8 mouse cellular contexts compared by ENCODE assay signal in the genomic region with DNA sequence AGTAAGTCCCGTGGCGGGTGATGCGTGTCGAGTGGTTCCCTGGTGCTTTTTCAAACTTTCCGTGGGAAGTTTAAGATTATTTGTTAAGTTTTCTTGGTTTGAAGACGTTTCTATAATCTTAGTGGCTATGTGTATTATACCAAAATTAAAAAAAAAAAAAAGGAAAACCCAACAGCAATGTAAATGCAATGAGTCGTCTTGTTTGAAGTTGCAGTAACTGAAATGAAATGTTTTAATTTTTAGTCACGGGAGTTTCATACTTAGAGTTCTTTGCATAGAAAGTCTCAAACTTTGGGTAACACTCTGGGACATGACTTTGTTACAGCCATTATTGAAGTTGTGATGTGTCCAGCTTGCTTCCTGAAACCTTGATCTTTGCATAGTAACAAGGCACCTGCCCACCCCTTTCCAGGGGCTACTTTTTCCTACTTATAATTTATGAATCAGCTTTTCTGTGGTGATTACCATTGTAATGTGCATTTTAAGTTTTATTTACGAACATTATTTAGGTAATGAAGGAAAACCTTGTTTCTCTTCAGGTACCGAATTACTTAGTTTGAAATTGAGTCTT. TPM values are rescaled to one million over a fixed set of nuclear protein-coding genes. Genes with fewer than 3 reads are reported as not detected.
DNase-seq lines count a peak whose midpoint lies in the region; ATAC-seq and TF ChIP-seq lines count a peak whose summit lies in the region.

No protein-coding gene starts in this region.

- H3K4me2 ChIP-seq in hindbrain, postnatal 0 days (ENCODE audit: low read depth, low read length): peak overlapping the region; percentile 83
- H3K4me2 ChIP-seq in neural tube, embryonic 12.5 days (replicated peaks): peak overlapping the region; percentile 66

- no peaks in the 10 kb centered on the region for H3K9me3 ChIP-seq in hindbrain, postnatal 0 days (ENCODE audit: low read length)
- no peaks in the 10 kb centered on the region for H3K9me3 ChIP-seq in neural tube, embryonic 12.5 days

- peaks cover 3% of the 10 kb centered on the region; the same call in 1 of the 2 replicates for H3K79me2 ChIP-seq in liver, adult 2 months (ENCODE audit: control insufficient read depth, insufficient read depth, low read length)

- ATAC-seq in hindbrain, postnatal 0 days: no peak
- no peak for ATAC-seq in neural tube, embryonic 12.5 days (ENCODE audit: low FRiP score, low read depth)

- peak overlapping the region; percentile 87 for H3K9ac ChIP-seq in liver, adult 2 months (ENCODE audit: low read depth, low read length)
- H3K9ac ChIP-seq in hindbrain, postnatal 0 days (replicated peaks; ENCODE audit: low read length): peak overlapping the region; percentile 65
- H3K9ac ChIP-seq in neural tube, embryonic 12.5 days: peak overlapping the region; percentile 75

- peaks cover 3% of the 10 kb centered on the region; the same call in 1 of the 2 replicates for H3K4me1 ChIP-seq in liver, adult 2 months (ENCODE audit: control insufficient read depth, insufficient read depth, low read length)
- H3K4me1 ChIP-seq in cortical plate, adult 2 months (ENCODE audit: control insufficient read depth, insufficient read depth, low read length): no peaks in the 10 kb centered on the region; the same call in 1 of the 2 replicates
- peaks cover 3% of the 10 kb centered on the region; the same call in 1 of the 2 replicates for H3K4me1 ChIP-seq in hindbrain, postnatal 0 days (ENCODE audit: insufficient read depth, low read length)
- H3K4me1 ChIP-seq in neural tube, embryonic 12.5 days: peaks cover 18% of the 10 kb centered on the region

- H3K27me3 ChIP-seq in liver, adult 2 months (ENCODE audit: control insufficient read depth, insufficient read depth, low read length): no peaks in the 10 kb centered on the region
- no peaks in the 10 kb centered on the region for H3K27me3 ChIP-seq in hindbrain, postnatal 0 days (ENCODE audit: insufficient read depth, low read length)
- no peaks in the 10 kb centered on the region for H3K27me3 ChIP-seq in neural tube, embryonic 12.5 days (replicated peaks)

- 11% methylated on average over 10 of the region's 10 CpGs for WGBS in liver, adult 2 months
- 16% methylated on average over 10 of the region's 10 CpGs for WGBS in hindbrain, postnatal 0 days
- WGBS in neural tube, embryonic 12.5 days: 19% methylated on average over 10 of the region's 10 CpGs

- peak overlapping the region; percentile 83 for H3K4me3 ChIP-seq in liver, adult 2 months (ENCODE audit: insufficient read depth, low read depth, low read length)
- peak overlapping the region; percentile 57 for H3K4me3 ChIP-seq in cortical plate, adult 2 months (ENCODE audit: insufficient read depth, low read length)
- peak overlapping the region; percentile 87 for H3K4me3 ChIP-seq in hindbrain, postnatal 0 days (ENCODE audit: low read length)
- peak overlapping the region; percentile 78 for H3K4me3 ChIP-seq in neural tube, embryonic 12.5 days

- no peak for TF ChIP-seq CTCF in liver, adult 2 months (IDR thresholded peaks at IDR 0.05; ENCODE audit: low read depth, low read length)
- no peak for TF ChIP-seq CTCF in cortical plate, adult 2 months (IDR thresholded peaks at IDR 0.05; ENCODE audit: extremely low read depth, insufficient read depth, low read length)
- TF ChIP-seq CTCF in hindbrain, postnatal 0 days (IDR thresholded peaks at IDR 0.05; ENCODE audit: low read depth): no peak

- peak overlapping the region; percentile 72 for H3K27ac ChIP-seq in liver, adult 2 months (replicated peaks; ENCODE audit: insufficient read depth, low read depth, low read length)
- no peak overlapping the region for H3K27ac ChIP-seq in cortical plate, adult 2 months (ENCODE audit: insufficient read depth, low read length)
- peak overlapping the region; percentile 74; the same call in 1 of the 2 replicates for H3K27ac ChIP-seq in hindbrain, postnatal 0 days
- H3K27ac ChIP-seq in neural tube, embryonic 12.5 days: no peak overlapping the region

- no peak for DNase-seq in liver, adult 2 months (ENCODE audit: extremely low read depth, low read depth, low spot score)
- no peak for DNase-seq in liver
- DNase-seq in hindbrain, postnatal 0 days (ENCODE audit: low spot score): no peak
- no peak for DNase-seq in spleen, postnatal 10 days (ENCODE audit: low spot score in 2 of 2)
- no peak for DNase-seq in urinary bladder, postnatal 10 days (ENCODE audit: low spot score)
- no peak for DNase-seq in left cerebral cortex, adult 9 months (ENCODE audit: low spot score in 2 of 2)

- H3K36me3 ChIP-seq in liver, adult 2 months (ENCODE audit: control insufficient read depth, insufficient read depth, low read length): no peaks in the 10 kb centered on the region
- H3K36me3 ChIP-seq in hindbrain, postnatal 0 days (ENCODE audit: insufficient read depth, low read length): no peaks in the 10 kb centered on the region
- no peaks in the 10 kb centered on the region for H3K36me3 ChIP-seq in neural tube, embryonic 12.5 days

- TF ChIP-seq POLR2A in liver, adult 2 months (IDR thresholded peaks at IDR 0.05; ENCODE audit: extremely low read depth, insufficient read depth, low read length): no peak
- no peak for TF ChIP-seq POLR2A in cortical plate, adult 2 months (IDR thresholded peaks at IDR 0.05; ENCODE audit: extremely low read depth, insufficient read depth, low read length)

RNA-seq across cellular contexts. Expression of gene Rapgef6, which starts 0.9 kb away (rescaled TPM):
- 13.2 and 14.1 TPM in 2 replicates for total RNA-seq in liver, adult 2 months (2014; rRNA removed)
- polyA plus RNA-seq in liver, adult 2 months (2012; rRNA removed): 7.1 and 8.7 TPM in 2 replicates
- 15.7 and 19.5 TPM in 2 replicates for polyA plus RNA-seq in cortical plate, adult 2 months (2012; rRNA removed)
- total RNA-seq in hindbrain, postnatal 0 days (2014; rRNA removed): 44.9 and 47.9 TPM in 2 replicates
- 31.6 and 35.1 TPM in 2 replicates for polyA plus RNA-seq in hindbrain, postnatal 0 days (2015; fragmentation: Nextera tagmentation; extraction: Ambion mirVana)
- 41.0 and 43.7 TPM in 2 replicates for polyA plus RNA-seq in neural tube, embryonic 12.5 days (2016; fragmentation: Nextera tagmentation; extraction: Ambion mirVana)

Comparison
In these comparisons a context has a peak if more than half of its experiments do, and no peak if none do; other contexts are left out.
1. H3K27ac ChIP-seq: peak in liver, adult 2 months (single experiment) and hindbrain, postnatal 0 days (single experiment); none in cortical plate, adult 2 months (single experiment) and neural tube, embryonic 12.5 days (single experiment).
2. Peak in every context shown above with its lines, with median percentiles within 50 percentile points of each other: H3K4me3 ChIP-seq and H3K9ac ChIP-seq.